Mouse (Mus musculus) A20 (cell line): ENCODE data around the gene Ywhaq.
"Not testable (repeated sequence)": the region's sequence is repeated elsewhere in the genome, so short reads cannot be mapped to it uniquely, and the experiment has no call there.

ENCODE experiments used
- DNase-seq: peaks from one replicate; pipeline ENCODE4 v3.0.0-alpha.2; 2011; ENCODE audit warnings: low read depth, low spot score

Ywhaq gene

DNA sequence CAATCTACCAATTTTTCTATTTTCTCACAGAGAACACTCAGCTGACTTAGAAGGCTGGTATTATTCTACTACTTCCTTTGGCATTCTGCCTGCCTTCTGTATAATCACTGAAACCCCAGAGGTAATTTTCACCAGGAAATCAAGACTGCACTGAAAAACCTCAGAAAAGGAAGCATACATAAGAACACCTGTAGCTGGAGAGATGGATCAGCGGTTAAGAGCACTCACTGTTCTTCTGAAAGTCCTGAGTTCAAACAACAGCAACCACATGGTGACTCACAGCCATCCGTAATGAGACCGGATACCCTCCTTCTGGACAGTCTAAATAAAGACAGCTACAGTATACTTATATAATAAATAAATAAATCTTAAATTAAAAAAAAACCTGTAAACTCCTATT is 7.8 kb downstream of the Ywhaq start:
- peak; percentile 49 for DNase-seq

DNA sequence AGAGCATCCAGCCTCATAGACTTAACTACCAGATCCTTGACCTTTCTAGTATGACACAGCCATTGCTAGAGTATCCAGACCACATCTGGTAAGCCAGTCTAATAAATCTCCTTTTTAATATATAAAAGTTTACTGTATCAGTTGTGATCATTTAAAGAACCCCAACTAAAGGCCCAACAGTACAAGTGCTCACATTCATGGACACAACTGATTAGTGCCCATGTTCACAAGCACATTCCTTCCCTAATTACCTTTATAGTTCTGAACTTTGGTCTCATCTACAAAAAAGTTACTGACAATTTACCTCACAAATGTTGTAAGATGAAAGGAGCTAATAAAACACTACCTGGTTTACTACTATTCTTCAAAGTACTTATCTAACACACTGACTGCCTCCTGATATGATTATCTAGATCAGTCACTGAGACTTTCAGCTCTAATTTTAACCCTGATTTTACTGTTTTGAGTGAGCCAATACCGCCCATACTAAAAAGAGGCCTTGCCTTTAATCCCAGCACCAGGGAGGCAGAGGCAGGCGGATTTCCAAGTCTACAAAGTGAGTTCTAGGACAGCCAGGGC is 8.6 kb downstream of the Ywhaq start:
- DNase-seq = no peak

DNA sequence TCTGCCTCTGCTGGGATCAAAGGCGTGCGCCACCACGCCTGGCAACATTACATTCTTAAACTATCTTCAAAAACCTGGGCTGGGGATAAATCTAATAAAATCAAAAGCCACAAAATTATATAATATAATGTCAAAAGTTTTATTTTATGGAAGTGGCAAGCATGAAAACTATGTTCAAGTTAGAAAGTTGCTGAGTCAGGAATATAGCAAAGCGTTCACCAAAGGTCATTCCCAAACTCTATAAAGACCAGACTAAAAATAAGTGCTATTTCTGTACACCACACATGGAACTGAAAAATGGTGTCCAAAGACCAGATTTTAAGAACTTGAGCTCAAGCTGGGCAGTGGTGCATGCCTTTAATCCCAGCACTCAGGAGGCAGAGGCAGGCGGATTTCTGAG is 14.7 kb downstream of the Ywhaq start:
- DNase-seq = no peak

DNA sequence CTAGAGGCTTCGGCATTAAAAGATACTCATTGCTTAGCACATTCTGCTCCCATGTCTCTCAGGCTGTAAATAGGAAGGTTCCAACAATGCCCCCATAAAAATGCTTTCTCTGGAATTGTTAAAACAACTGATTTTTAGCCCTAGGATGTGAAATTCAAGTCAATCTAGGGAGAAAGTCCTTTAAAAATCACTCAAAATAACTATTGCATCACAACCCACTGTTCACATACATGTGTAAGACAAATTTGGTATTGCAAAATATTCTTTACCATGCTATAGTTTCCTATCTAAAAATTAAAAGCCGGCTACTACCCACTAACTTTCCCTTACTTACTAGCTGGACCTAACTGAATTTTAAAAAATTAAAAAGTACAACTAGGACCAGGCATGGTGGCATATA is 31.2 kb downstream of the Ywhaq start:
- DNase-seq = no peak

DNA sequence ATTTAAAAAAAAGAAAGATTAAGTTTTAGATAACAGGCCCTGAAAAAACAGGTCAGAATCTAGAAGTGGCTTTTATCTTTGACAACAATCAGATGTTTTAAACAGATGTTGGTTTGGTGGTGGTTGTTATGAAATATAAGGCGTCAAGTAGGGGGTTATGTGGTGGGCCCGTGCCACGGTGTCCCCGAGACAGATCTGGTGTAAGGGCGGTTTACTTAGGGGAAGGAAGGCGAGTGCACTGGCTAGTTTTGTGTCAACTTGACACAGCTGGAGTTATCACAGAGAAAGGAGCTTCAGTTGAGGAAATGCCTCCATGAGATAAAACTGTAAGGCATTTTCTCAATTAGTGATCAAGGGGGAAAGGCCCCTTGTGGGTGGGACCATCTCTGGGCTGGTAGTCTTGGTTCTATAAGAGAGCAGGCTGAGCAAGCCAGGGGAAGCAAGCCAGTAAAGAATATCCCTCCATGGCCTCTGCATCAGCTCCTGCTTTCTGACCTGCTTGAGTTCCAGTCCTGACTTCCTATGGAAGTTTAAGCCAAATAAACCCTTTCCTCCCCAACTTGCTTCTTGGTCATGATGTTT is 38.6 kb downstream of the Ywhaq start:
- not testable (repeated sequence) for DNase-seq

DNA sequence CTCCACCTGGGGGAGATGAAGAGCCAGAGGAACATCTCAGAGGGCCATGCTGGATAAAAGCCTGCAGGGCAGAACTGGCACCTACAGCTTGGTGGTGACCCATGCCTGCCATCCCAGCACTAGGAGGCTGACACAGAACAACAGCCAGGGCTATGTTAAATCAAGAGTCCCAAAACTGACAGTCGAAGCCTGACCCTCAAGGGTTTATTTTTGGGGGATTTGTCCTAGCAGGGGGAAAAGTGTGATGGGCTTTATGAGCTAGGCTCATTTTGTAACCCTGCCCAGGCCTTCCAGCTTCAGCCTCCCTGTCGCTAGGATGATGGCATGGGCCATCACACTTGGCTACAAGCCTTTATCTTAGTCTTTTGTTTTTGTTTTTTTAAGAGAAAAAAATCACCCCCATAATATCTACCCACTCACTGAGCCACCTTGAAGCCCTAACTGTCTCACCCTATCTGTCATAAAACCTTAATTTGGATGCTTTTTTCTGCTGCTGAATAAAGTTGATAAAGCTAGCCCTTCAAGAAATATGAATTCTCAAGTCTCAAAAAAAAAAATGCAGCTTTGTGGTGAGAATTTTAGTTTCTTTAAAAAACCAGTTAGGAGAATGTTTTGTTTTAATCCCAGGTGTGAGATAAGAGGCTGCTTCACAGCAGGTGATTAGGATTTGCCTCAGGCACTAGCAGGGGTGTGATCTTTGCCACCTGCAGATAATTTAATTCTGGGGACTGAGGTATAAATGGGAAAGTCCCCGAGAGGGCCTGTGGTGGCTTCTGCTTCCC is 41.9 kb downstream of the Ywhaq start:
- DNase-seq = peak; percentile 39

DNA sequence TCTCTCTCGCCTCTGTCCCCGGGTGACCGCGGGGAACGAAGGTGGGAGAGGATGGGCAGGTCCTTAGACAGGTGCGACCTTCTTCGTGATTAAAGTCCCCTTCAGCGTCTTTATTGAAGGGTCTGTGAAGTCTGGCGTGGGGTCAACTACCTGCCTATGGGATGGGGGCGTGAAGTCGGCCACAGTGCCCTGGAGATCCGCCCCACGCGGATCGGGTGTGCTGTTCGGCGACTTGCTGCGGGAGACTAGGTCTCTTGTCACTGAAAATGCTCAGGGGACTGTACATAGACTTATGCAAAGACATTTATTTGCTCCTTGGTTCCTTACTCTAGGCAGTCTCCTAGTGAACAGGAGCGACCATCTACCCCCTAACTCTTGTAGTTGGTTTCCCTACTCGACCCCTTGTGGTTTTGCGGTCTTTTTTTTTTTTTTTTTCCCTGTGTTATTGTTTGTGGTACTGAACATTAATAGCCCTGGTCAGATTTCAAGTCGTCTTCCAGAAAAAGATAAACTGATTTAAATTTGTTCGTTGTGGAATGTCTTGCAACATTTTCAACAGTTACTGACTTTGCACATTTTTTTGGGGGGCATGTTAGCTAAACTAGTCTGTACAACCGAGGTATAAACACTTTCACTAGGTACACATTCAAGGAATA is 43.5 kb downstream of the Ywhaq start:
- no peak for DNase-seq

DNA sequence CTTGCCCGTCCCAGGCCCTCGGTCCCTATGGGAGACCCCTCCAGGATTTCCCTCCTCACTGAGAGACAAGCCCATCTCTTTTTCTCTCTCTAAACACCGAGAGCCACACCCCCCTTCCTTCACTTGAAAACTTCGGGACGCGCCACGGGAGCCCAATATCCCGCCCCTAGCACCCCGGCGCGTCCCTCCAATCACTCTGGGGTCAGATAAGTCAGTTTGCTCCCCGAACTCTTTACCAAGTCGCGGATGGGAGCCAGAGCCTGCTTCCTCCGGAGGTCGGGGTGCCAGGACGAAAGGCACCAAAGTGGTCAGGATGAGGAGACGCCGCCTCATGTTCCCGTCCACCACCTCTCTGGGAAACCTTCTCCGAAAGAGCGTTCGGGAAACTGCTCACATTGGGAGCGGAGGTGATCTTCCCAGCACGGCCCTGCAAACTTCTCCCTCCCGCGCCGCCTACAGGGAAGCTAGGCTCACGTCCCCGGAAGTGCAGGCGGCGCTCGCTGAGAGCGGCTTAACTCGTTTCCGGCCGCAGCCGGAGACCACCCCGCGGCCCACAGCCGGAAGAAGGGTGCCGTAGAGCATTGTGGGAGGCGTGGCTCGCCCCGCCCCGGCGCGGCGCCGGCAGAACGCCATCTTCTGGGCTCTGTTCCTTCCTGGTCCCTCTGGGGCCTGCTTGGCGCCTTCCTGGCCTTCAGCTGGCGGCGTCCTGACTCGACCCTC is 44.2 kb downstream of the Ywhaq start, which contains the start of gene Adam17:
Gene Adam17, minus strand, starts transcription at position 533 of the 720 bp plus-strand sequence.
- peak; percentile 97 for DNase-seq

DNA sequence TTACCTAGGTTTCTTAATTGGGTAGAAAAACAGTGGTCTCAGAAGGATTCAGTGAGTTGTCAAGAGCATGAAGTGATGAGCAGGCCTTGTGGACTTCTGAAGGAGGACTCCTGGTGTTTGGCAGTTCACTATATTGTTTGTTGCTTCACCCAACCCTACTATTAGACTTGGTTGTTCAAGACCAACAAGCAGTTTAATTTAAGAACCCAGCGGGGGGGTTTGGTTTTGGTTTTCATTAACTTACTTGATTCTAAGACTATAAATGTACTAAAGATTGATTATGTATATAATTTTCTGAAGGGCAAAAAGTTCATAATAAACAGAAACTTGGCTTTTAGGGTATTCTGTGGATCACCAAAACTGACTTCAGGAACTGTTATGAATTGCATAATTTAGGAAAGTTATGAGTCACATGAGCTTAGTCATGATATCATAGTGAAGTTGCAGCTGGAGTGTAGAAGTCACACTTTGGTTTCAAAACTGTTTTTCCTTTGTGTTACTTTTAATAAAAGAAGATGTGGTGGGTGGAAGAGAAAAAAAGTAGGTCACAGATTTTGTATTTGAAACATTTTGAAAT is 47.3 kb downstream of the Ywhaq start:
- DNase-seq = peak; percentile 72

DNA sequence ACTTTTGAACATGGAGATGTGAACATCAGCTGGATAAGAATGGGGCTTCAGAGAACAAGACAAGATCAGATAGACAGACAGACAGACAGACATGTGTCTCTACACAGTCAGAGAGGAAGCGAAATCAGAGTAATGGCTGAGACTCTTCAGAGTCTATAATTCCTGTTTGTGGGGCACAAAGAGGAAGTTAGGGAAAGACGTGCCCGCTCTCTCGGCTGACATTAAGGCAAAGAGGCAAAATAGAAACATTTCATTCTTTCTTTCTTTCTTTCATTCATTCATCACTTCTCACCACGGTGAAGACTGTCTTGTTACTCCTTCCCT is 48.4 kb downstream of the Ywhaq start:
- DNase-seq = peak; percentile 75

DNA sequence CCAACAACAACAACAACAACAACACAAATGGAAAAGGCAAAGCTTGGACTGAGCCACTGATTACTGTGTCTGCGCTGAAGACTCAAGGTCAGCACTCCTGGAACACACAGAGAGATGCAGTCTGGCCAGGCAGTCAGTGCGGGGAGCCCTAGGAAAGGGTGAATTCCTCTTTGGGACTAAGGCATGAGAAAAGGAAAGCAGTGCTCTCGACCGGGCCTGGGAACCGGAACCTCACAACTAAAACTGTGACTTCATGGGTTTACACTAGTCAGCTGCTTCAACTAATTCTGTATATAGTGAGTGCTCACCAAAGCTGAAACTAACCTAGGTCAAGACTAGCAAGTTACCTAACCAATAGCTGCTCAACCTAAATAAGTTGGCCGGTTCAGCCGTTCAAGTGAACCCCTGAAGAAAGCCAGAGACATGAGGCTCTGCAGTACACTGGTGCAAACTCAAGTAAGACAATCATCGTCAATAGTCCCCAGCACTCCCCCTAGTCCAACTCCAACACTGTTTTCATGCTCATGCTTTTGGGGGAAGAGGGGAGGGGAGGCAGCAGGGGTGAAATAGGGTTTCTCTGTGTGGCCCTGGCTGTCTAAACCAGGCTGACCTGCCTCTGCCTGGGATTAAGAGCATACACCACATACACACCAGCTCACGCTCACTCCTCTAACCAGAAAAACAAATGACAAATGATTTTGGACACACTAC is 48.9 kb downstream of the Ywhaq start:
- DNase-seq = no peak

DNA sequence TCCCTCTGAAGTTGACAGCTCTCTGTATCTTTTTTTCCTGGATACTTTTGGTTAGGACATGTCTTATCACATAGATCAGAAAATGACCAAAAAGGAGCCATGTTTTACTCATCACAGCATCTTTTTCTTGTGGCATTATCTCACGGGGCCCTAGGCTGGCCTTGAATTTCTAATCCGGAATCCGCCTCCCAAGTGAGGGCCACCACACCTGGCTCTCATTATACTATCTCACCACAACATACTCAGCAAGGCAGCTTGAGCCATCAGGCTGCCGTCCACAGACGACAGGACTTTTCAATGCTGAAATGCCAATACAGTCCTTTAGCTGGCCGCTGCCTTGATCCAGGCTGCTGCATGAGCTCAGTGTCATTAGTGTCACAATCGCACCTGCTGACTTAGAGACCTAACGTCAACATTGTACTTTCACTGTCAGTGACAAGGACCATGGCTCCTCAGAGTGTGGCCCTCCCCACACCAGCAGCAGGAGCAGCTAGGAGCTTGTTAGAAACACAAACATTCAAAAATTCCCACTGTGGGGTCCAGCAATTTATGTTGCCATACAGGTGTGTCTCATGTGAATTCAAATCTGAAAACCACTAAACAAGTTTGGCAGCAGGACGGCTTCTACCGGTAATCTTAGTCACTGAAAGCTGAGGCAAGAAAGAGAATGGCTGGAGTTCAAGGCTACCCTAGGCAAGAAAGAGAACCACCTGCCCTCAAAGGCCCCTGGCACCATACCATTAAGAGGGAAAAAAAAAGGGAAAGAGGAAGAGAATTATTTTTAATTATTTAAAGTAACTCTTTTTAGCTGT is 52.6 kb downstream of the Ywhaq start:
- DNase-seq = peak; percentile 73

DNA sequence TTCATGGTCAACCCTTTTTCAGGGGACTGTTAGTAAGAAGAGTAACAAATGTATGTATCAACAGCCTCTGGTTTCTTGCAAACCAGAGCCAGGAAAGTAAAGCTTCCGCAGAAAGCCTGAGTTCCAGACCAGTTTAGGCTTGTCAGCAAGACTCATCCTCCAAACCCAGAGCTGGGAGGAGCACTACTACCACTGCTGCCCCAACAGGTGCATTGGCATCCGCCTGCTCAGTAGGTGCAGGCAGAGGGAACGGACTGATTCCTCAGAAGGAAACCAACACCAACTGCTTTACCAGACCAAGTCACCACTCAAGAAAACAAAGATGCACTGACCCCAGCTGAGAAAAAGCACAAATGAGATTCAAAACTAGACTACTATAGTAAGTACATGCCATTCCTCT is 54.2 kb downstream of the Ywhaq start:
- DNase-seq = no peak

DNA sequence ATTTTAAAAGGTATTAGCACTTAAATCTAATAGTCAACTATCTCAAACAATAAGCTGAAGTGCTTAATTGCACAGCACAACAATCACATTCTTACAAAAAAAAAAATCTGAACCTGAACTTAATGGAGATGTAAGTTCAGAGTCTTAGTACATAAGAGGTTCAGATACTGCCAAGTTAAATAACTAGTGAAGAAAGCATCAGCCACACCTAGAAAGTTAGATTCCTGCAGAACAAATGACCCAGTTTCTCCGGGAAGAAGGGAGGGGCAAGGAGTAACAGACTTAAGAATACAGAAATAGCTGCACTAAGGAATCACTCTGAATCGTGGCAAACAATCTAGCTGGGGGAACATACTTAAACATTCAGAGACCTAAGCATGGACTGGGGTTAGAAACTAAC is 54.8 kb downstream of the Ywhaq start:
- DNase-seq = no peak

DNA sequence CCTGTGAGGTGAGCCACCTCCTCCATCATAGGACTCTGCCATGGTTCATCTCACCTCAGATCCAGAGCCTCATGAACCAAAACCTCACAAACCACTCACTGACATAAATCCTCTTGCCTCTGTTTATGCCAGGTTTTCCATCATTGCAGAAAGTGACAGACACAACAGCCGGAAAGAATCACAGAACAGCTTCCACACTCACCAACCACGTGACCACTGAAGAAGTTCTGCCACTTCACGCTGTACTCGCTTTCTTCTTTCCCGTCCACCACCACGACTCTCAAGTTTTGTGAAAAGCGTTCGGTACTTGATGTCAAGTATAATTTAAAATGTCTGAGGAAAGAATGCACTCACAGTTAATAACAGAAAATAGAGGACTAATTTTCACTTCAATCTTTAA is 63.8 kb downstream of the Ywhaq start:
- no peak for DNase-seq

DNA sequence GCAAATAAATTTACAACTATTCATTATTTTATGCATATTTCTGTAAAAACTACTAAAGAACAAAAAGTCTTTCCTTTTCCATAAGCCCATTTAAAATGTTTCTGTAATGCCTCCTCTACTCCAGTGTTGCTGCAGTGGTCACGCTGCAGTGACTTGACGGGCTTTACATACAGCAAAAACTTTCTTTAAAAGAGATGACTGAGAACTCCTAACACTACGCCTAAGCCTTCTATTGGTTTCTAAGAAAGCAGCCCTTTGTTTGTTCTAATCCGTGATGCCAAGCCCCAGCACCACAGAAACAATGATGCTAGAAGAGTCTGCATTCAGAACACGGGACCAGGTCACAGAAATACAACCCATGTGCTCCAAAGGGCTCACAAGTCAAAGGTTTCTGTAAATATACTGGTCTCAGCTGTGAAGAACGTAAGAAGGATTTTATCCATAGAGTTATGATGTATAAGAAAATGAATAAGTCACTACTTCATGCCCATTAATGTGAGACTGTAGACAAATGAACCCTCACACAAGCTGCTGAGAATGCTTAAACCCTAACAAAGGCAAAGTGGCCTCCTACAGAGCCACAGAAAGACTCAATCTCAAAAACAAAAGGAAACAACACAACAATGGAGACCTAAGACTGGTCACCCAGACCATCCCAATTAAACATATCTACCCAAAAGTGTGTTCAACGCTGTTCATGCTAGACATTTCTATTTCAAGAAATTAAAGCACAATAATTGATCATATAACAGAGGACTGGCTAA is 67.1 kb downstream of the Ywhaq start:
- DNase-seq = no peak

DNA sequence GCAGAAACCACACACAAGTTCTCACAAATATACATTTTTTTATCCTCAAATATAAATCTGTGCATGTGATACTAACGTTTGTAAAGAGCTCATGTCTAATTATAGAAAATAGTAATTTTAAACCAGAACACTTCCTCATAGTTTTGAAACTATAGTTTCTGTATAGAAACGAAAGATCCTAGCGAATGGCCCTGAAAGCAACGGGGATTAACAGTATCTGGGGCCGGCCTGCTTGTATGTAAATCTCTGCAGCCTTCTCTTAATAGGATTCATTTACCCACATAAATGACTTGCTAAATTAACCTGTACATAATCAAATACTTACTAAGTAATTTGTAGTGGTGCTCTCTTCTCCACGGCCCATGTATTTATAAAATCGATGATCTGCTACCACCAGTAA is 70.5 kb downstream of the Ywhaq start:
- peak; percentile 58 for DNase-seq

DNA sequence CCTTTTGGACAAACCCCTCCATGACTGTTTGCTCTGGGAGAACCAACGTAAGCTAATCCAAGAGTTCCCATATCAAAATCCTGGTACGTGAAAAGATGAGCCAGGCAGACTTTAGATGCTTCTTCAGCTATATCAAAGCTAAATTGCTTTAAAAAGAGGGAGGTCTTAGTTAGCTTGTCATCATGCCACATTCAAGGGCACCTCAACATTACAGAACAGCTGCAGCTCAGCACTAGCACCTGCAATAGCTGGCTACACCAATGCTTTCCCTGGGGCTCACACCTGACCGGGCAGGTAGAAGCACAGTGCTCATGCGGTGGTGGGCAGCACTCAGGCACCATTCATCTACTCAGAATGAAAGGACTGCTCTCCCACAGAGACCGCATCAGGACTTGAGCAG is 76.8 kb downstream of the Ywhaq start:
- peak; percentile 80 for DNase-seq
